Mouse (Mus musculus) embryonic facial prominence, embryonic 14.5 days (tissue): ENCODE measurements around the gene Gm43191. TPM values are rescaled to one million over a fixed set of nuclear protein-coding genes. Genes with fewer than 3 reads are reported as not detected.

Source experiments
- ATAC-seq: fragments of 200-750 bp; cut with Nextera tagmentation; 2 replicates; pipeline ENCODE4 v1.8.0; 2017; ENCODE audit warnings: low read depth, moderate number of reproducible peaks, moderate TSS enrichment
- DNase-seq: peaks from one replicate; pipeline ENCODE4 v3.0.0-alpha.2; 2015; ENCODE audit warnings: low spot score
- H3K27ac ChIP-seq: fragments of 300-500 bp; sonication (generic); replicated peaks from 2 replicates; pipeline ENCODE4 v1.5.1; 2014; ENCODE audit warnings: low read depth, mild to moderate bottlenecking, low read length, moderate library complexity
- H3K27me3 ChIP-seq: fragments of 300-500 bp; sonication (generic); replicated peaks from 2 replicates; pipeline ENCODE4 v1.6.1; 2014; ENCODE audit warnings: low read length; ENCODE audit not compliant: control insufficient read depth, insufficient read depth
- H3K36me3 ChIP-seq: fragments of 300-500 bp; sonication (generic); 2 replicates; pipeline ENCODE4 v1.6.1; 2014; ENCODE audit warnings: low read length, mixed read lengths; ENCODE audit not compliant: control insufficient read depth, insufficient read depth
- H3K4me1 ChIP-seq: fragments of 300-500 bp; sonication (generic); 2 replicates; pipeline ENCODE4 v1.6.1; 2014; ENCODE audit warnings: antibody characterized with exemption, low read length; ENCODE audit not compliant: control insufficient read depth, insufficient read depth
- H3K4me2 ChIP-seq: fragments of 300-500 bp; sonication (generic); 2 replicates; pipeline ENCODE4 v1.6.1; 2014; ENCODE audit warnings: low read depth, mild to moderate bottlenecking, low read length, moderate library complexity, mixed read lengths
- H3K4me3 ChIP-seq: fragments of 300-500 bp; sonication (generic); 2 replicates; pipeline ENCODE4 v1.5.1; 2014; ENCODE audit warnings: low read depth, mild to moderate bottlenecking, low read length
- H3K9ac ChIP-seq: fragments of 300-500 bp; sonication (generic); 2 replicates; pipeline ENCODE4 v1.6.1; 2014; ENCODE audit warnings: low read depth, mild to moderate bottlenecking, low read length, moderate library complexity, mixed read lengths
- H3K9me3 ChIP-seq: fragments of 300-500 bp; sonication (generic); 2 replicates; pipeline ENCODE4 v1.6.1; 2016; ENCODE audit warnings: low read length; ENCODE audit not compliant: control insufficient read depth
- WGBS: fragments of 180-500 bp; shearing (Covaris S2); extraction: QIAGEN DNeasy Blood & Tissue Kit; methylation state at CpG from one replicate; pipeline ENCODE4 v1.1.7; 2014; 5-methylcytosine and 5-hydroxymethylcytosine counted together
- polyA plus RNA-seq: library from polyadenylated mRNA; unstranded; fragments of >200 nt; fragmentation: Nextera tagmentation; extraction: Ambion mirVana; gene quantifications from 2 replicates; pipeline ENCODE4 v1.2.1, GENCODE M21; 2014

Gene Gm43191
- polyA plus RNA-seq, 1 experiment from 2014 or later, result not detected

DNA sequence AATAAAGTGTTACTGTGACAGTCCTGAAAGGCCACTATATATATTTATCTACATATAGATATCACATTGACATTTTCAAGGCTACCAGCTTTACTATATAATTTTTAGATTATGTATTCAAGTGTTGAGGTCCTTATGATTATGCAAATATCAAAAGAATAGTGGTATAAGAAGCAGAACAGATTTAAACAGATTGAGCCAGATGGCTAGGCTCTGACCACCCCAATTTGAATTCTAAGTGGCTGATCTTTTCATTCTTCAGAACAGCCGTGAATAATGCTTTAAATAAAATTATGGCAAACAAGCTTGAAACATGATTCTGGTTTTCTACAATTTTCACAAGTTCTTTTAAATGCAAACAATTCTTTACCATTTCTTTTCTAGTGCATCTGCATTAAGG lies 49.6 kb downstream of the Gm43191 start:
- peaks cover 74% of the 10 kb centered on the region for H3K36me3 ChIP-seq
- no peak for ATAC-seq
- 67% methylated on average over 1 of the region's 1 CpGs for WGBS

GRCm38 (mm10) chr3:116622641-116623040 lies 58.4 kb downstream of the Gm43191 start:
- no peak overlapping the region for H3K27ac ChIP-seq
- no peaks in the 10 kb centered on the region for H3K27me3 ChIP-seq
- H3K36me3 ChIP-seq, result peaks cover 35% of the 10 kb centered on the region
- no peaks in the 10 kb centered on the region for H3K4me1 ChIP-seq
- WGBS, result 96% methylated on average over 7 of the region's 7 CpGs
- no peak overlapping the region for H3K4me2 ChIP-seq
- no peak overlapping the region for H3K9ac ChIP-seq
- no peak overlapping the region for H3K4me3 ChIP-seq
- no peak for DNase-seq
- no peaks in the 10 kb centered on the region for H3K9me3 ChIP-seq
- no peak for ATAC-seq

More for the DNA sequence above, 49.6 kb downstream of the Gm43191 start:
- no peak overlapping the region for H3K27ac ChIP-seq
- no peak overlapping the region for H3K9ac ChIP-seq
- no peak for DNase-seq
- no peaks in the 10 kb centered on the region for H3K4me1 ChIP-seq
- H3K4me3 ChIP-seq, result no peak overlapping the region
- no peak overlapping the region for H3K4me2 ChIP-seq
- no peaks in the 10 kb centered on the region for H3K9me3 ChIP-seq
- no peaks in the 10 kb centered on the region for H3K27me3 ChIP-seq

GRCm38 (mm10) chr3:116620636-116621370 lies 60.3 kb downstream of the Gm43191 start:
- Histone ChIP-seq H3K27me3 (no peaks in the 10 kb centered on the region), H3K4me3 (no peak overlapping the region), H3K27ac (no peak overlapping the region), H3K4me2 (no peak overlapping the region), H3K9ac (no peak overlapping the region), H3K36me3 (peaks cover 34% of the 10 kb centered on the region), H3K9me3 (no peaks in the 10 kb centered on the region), H3K4me1 (no peaks in the 10 kb centered on the region)
- 91% methylated on average over 7 of the region's 7 CpGs for WGBS
- DNase-seq (no peak), ATAC-seq (no peak)

DNA sequence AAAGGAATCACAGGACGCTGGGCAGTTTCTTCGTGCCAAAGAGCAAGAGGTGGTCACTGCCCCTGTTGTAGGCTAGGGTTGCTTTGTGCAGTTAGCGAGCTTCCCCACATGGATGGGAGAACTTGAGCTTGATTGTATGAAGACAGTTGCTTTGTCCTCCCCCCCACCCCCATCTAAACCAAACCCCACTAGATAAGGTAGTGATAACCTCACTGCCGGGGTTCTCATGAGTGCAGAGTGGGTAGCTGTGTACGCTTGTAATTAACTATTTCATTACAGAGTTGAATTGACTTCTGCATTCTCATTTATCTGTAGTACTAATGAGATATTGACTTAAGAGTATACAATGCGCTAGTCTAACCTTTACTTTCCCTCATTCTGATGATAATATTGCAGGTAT lies 62.2 kb downstream of the Gm43191 start:
- Histone ChIP-seq H3K4me2 (no peak overlapping the region), H3K9me3 (no peaks in the 10 kb centered on the region), H3K9ac (no peak overlapping the region), H3K27me3 (no peaks in the 10 kb centered on the region), H3K36me3 (peaks cover 54% of the 10 kb centered on the region), H3K27ac (no peak overlapping the region), H3K4me1 (no peaks in the 10 kb centered on the region), H3K4me3 (no peak overlapping the region)
- DNase-seq, result no peak
- no peak for ATAC-seq
- WGBS, result 86% methylated on average over 6 of the region's 6 CpGs

DNA sequence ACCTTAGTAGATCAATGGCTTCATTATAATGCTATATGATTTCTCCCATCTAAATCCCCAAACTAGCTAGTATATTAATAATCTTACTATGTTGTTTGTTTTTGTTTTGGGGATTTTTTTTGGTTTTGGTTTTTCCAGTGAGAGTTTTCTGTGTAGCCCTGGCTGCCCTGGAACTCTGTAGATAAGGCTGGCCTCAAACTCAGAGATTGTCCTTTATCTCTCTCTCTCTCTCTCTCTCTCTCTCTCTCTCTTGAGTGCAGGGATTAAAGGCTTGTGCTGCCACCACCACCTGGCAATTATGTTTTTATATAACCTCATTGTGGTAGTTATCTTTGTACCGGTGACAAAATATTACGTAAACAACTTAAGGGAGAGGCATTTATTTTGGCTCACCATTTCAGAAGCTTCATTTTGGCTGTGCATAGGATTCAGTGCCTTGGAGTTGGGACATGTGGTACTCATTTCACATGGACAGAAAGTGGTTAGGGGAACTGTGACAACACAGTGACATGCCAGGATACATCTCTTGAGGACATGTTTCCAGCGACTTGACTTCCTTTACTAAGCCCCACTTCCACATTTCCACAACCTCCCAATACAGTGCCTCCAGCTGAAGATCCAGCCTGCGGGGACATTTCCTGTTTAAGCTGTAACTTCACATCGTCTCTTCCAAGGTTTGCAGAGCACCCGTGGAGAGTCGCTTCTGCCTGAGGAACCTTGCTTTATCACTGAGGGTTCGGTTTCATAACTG lies 65.6 kb downstream of the Gm43191 start:
- Histone ChIP-seq H3K27ac (no peak overlapping the region), H3K9me3 (no peaks in the 10 kb centered on the region), H3K4me1 (no peaks in the 10 kb centered on the region), H3K4me2 (no peak overlapping the region), H3K4me3 (no peak overlapping the region), H3K9ac (no peak overlapping the region), H3K36me3 (peaks cover 60% of the 10 kb centered on the region), H3K27me3 (no peaks in the 10 kb centered on the region)
- ATAC-seq, result no peak
- WGBS, result 91% methylated on average over 8 of the region's 8 CpGs
- no peak for DNase-seq

DNA sequence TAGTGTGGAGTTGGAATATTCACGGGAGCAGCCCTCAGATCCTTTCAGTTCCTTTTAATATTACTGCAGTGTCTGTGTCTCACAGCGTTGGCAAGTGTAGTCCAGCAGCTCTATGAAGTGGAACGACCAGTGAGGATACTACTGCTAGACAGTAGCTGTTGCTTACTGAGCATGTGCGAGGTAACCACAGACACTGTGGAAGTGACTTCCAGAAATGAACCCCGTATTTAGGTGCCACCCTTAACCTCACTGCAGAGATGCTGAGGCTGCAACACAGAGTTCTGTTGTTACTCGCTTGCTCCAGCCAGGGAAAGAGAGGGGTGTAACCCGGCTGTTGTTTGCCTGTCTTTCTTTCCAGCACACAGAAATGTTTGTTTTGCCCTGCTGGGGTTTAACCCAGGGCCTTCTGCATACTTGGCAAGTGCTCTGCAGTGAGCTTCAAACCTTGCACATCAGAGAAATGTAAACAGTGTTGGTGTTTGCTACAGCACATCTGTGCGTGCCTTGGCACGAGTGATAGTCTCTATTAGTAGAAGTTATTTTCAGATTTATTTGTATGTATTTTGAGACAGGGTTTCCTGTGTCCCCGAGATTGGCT lies 66.7 kb downstream of the Gm43191 start, which contains the start of gene Trmt13:
Trmt13 (minus strand) TSS at position 293 of the 598 bp plus-strand sequence.
- Histone ChIP-seq H3K4me3 (no peak within 1 kb of the TSS), H3K4me1 (no peaks in the 10 kb centered on the region), H3K9me3 (no peaks in the 10 kb centered on the region), H3K4me2 (no peak within 1 kb of the TSS), H3K27ac (no peak within 1 kb of the TSS), H3K36me3 (peaks cover 56% of the 10 kb centered on the region), H3K9ac (no peak within 1 kb of the TSS), H3K27me3 (no peaks in the 10 kb centered on the region)
- ATAC-seq (peak; percentile 55), DNase-seq (peak; percentile 47)
- WGBS, result 84% methylated on average over 10 of the region's 10 CpGs

DNA sequence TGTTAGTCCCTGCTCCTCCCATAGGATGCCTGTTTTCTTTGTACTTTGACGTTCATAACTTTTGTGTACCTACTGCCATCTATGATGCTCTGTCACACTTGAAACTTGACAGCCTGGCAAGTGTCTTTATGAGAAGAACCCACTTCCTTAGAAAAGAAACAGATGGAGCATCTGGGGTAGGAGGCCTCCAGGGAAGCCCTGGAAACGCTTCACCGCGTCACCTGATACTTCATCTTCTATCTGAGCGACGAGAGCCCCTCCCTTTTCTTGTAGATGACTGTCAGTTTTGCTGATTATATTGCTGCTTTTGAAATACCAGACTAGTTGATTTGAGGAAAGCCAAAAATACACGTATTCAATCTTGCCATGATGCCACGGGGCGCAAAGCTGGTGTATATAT lies 76.5 kb downstream of the Gm43191 start:
- Histone ChIP-seq H3K9ac (no peak overlapping the region), H3K4me1 (no peaks in the 10 kb centered on the region), H3K27me3 (no peaks in the 10 kb centered on the region), H3K4me3 (no peak overlapping the region), H3K27ac (no peak overlapping the region), H3K36me3 (peaks cover 21% of the 10 kb centered on the region; the same call in 1 of the 2 replicates), H3K4me2 (no peak overlapping the region), H3K9me3 (no peaks in the 10 kb centered on the region)
- DNase-seq, result peak; percentile 7
- WGBS, result 64% methylated on average over 9 of the region's 9 CpGs
- no peak for ATAC-seq

GRCm38 (mm10) chr3:116601781-116602180 lies 79.3 kb downstream of the Gm43191 start:
- DNase-seq, result no peak
- Histone ChIP-seq H3K27me3 (no peaks in the 10 kb centered on the region), H3K4me1 (no peaks in the 10 kb centered on the region), H3K4me2 (no peak overlapping the region), H3K36me3 (no peaks in the 10 kb centered on the region), H3K9me3 (no peaks in the 10 kb centered on the region), H3K27ac (no peak overlapping the region), H3K4me3 (no peak overlapping the region), H3K9ac (no peak overlapping the region)
- WGBS, result 90% methylated on average over 5 of the region's 5 CpGs
- ATAC-seq, result no peak
